Mouse (Mus musculus) duodenum, adult 2 months (tissue): ENCODE results near the gene Sorl1. TPM values are rescaled to one million over a fixed set of nuclear protein-coding genes. Genes with fewer than 3 reads are reported as not detected.

ENCODE experiments used
- polyA plus RNA-seq: library from polyadenylated mRNA; depleted of rRNA; stranded (reverse); fragments of >200 nt; gene quantifications from 2 replicates; pipeline ENCODE4 v1.2.3, GENCODE M21; 2012; ENCODE audit warnings: low replicate concordance; rRNA removed

The Sorl1 gene
- polyA plus RNA-seq, result 6.0 and 15.6 TPM in 2 replicates

GRCm38 (mm10) chr9:42123713-42124576, at the start of gene Sorl1:
Gene Sorl1 (minus strand): TSS chr9:42124297.

Other genes with a start within 250 kb of the Sorl1 start
- 23.2 and 34.4 TPM in 2 replicates for gene Sc5d, start 140.0 kb upstream of the Sorl1 start, polyA plus RNA-seq